Mouse (Mus musculus): ENCODE results near the gene Nrarp.

Nrarp gene

GRCm38 (mm10) chr2:25197946-25198345, 17.4 kb downstream of the Nrarp start:
- DNase-seq, result no peak

DNA sequence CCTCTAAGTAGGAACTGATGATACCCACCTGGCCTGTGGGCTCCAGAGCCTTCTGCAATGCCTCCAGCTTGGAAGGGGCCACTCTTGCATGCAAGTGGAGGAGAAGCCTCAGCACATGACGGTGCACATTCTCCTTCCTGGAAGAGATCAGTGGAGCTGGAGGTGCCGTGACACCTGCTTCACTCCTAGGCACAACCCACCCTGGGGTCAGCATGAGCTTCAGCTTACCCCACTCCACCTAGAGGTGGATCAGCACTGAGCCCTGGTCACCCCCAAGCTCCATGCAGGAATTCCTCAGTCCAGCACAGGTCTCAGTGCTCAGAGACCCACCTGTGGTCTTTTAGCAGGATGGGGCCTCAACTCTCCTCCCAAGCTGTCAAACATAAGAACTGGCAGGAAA, 20.1 kb downstream of the Nrarp start:
- DNase-seq, result no peak

- peak; percentile 46 for DNase-seq
These were observed 23.2 kb downstream of the Nrarp start for GRCm38 (mm10) chr2:25203631-25204214.

DNA sequence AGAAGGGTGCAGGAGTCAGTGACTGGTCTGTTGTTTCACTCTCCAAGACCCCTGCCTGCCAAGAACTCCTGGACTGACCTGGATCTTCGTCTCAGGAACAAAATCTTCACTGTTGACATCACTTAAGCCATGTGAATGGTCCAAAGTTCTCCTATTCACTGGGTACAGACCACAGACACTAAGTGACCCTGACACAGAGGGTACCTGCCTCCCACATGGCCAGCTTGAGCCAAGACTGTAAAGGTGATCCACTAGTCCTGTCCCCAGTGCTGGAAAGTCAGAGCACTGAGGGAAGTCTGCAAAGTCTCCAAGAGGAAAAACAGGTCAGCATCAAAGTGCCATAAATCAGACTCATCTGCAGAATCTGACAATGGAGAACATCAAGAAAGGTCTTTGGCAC, 27.0 kb downstream of the Nrarp start:
- DNase-seq, result no peak

DNA sequence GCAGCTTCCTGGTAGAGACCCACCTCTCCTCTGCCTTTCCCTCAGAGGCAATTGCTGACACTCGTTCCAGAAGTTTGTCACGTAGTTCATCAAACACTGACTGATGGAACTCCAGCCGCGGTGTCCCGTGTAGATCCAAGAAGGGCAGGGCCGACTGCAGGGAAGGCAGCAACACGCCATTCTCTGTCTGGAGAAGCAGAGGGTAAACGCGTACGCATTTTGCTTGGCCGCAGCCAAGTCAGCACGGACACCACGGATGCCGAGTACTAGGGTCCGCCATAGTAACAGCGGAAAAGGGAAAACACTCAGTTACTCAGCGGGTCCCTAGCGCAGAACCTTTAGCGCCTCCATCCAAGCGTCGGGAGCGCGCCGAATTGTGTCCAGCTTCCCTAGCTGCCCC, 30.1 kb downstream of the Nrarp start:
- no peak for DNase-seq

DNA sequence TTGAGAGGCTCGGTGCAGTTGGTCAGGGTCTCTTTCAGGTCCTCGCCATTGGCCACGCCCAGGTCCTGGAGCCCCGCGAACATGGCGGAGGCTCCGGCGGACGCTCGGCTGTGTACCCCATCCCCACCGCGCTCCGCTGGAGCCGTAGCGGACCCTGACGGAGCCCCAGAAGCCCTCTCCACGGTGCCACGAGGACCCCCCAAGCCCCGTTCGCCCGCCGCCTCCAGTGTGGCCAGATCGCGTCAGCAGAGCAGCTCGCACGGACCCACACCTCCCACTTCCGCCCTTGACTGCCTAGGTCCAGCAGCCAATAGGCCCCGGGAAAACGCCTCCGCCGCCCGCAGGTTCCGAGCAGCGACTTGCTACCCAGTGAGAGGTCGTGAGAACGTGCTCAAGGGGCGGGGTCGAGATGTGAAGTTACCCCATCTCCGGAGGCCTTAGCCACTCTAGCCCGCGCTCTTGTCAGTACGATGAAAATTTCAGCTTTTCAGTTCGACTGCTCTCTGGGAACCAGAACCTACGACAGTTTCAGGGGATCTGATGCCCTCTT, 30.6 kb downstream of the Nrarp start, which contains the start of gene Nelfb:
Nelfb (minus strand) TSS at position 369 of the 550 bp plus-strand sequence.
- DNase-seq, result peak; percentile 94

GRCm38 (mm10) chr2:25213266-25213865, 32.8 kb downstream of the Nrarp start:
- DNase-seq, result no peak

GRCm38 (mm10) chr2:25214444-25214843, 33.9 kb downstream of the Nrarp start, which contains the start of gene Stpg3:
Gene Stpg3, minus strand, starts transcription at chr2:25214637.
- DNase-seq, result peak; percentile 69

DNA sequence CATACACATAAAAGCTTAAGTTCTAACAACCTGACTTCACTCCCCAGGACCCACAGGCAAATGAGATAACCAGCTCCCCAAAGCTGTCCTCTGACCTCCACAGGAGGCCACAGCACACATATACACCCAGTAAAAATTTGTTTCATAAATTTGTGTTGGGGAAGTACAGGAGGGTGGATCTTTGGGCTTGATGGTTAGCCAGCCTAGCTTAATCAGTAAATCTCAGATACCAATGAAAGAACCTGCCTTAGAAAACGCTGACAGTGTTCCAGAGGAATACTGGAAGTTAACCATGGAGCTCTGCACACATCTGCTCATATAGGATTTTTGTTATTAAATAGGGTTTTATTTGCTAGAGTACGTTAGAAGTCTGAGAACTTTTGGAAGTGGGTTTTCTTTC, 37.1 kb downstream of the Nrarp start:
- no peak for DNase-seq

DNA sequence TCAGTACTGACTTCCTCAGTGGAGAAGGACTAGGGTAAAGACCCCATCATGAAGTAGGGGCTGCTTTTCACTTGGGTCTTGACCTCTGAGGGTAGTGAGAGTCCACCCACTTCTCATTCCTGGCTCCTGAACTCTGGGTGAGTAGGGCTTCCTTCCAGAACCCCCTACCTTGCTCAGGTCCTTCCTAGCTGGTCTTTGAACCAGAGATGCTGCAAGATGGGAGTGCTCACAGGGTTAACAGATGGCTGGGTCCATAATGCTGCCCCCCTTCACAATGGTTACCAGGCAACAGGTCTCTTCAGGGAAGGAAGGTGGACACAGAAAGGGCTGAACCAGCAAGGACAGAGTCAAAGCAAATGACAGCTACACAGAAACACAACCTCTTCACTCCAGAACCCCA, 37.9 kb downstream of the Nrarp start, which contains the start of gene Fam166a:
Fam166a (plus strand) TSS at position 301 of the 400 bp plus-strand sequence.
- DNase-seq, result no peak

DNA sequence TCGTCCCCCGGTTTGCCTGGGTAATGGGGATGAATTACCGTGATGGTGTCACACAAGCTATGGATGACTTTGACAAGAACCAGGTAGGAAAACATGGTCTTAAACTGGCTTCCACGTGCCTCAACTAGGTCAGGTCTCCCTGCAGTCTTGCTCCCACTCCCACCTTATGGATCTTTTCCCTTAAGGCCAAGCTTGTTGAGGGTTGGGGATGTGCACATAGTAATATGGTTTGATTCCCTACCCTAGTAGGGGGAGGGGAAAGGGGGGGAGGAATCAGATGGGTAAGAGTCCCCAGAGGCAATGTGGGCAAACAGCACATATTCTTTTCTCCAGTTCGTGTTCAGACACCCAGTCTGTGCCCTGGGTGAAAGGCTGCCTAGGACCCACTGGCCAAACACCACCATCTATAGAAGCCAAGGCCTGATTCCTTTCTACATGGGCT, 40.8 kb downstream of the Nrarp start:
- DNase-seq, result no peak

- peak; percentile 86 for DNase-seq
These were observed 43.3 kb downstream of the Nrarp start for GRCm38 (mm10) chr2:25223681-25224491.

- no peak for DNase-seq
These were observed 43.9 kb downstream of the Nrarp start, which contains the start of gene Tubb4b for GRCm38 (mm10) chr2:25224492-25224765. Gene Tubb4b, minus strand, starts transcription at chr2:25224702.

DNA sequence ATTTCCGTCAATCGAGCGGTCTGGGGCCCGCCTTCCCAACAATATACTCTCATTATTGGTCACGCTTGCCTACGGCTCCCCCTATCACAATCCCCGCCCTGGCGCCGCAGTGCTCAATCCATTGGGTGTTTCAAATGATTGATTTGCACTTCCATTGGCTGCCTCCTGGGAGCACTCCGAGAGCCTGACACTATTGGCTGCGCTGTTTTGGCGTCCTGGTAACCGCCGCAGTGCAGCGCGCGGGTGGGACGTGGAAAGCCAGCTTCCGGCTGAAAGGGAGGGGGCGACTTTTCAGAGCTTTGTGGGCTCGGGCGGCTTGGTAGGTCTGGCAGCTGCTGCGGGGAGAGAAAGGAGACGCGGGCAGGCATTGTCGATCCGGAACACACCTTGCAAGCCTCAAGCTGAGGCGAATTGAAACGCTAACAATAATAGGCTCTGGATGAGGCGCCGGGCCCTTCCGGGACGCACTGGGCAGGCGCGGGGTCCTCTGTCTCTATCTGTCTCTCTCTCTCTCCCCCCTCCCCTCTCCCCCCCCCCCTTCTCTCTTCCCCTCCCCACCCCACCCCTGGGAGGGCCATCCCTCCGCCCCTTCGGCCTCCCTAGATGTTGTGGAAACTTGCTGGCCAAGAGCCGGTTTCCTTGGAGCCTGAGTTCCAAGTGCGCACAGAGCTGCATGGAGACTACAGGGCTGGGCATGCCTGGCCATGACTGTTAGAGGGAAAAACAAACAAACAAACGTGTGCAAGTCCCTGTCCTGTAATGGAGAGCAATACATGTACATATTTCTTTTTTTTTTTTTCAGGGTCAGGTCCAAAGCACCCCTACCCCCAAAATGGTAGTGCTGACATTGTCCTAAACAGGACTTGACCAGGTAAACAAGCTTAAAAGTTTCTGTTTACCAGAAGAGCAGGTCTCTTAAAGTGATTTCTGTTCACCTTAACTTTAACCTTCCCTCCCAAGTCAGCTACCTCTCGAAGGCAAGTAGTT, 44.5 kb downstream of the Nrarp start:
- DNase-seq, result peak; percentile 99

DNA sequence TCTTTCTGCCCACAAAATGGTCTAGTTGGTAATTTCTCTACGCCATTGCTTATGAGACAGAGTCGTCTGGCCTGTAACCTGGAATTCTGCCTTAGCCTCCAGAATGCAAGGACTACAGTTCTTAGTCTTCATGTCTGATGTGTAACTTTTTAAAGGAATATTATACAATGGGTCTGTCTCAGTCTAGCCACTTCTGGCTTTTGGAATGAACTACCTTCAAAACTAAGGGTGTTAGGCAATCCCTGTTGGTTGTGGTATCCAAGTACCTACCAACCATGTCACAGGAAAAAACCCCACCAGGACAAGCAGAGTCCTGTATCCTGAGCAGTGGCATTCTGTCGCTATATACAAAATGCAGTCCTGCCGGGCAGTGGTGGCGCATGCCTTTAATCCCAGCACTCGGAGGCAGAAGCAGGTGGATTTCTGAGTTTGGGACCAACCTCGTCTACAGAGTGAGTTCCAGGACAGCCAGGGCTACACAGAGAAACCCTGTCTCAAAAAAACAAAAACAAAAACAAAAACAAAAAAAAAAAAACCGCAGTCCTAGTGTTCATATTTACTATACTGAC, 45.3 kb downstream of the Nrarp start:
- no peak for DNase-seq

GRCm38 (mm10) chr2:25226864-25227263, 46.3 kb downstream of the Nrarp start:
- DNase-seq, result no peak

GRCm38 (mm10) chr2:25227406-25227805, 46.8 kb downstream of the Nrarp start:
- DNase-seq, result no peak

DNA sequence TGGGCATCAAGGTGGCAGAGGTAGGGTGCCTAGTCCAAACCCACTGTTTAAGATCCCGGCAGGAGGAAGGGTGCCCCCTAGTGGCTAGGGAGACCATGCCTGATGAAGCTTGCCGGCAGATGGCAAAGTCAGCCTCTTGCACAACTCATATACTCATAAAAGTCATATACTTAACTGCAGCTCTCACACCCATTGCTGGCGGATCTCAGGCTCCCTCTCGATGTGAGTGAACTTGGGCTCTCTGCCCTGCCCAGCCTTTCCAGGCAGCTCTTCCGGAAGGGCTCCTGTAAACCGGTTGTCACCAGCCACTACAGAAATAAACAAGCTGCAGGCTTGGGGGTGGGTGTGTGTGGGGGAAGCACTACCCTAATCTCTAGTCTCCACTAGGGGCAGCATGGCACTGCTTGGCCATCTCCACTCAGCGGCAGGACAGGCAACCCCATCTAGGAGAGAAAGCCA, 47.9 kb downstream of the Nrarp start:
- peak; percentile 94 for DNase-seq

DNA sequence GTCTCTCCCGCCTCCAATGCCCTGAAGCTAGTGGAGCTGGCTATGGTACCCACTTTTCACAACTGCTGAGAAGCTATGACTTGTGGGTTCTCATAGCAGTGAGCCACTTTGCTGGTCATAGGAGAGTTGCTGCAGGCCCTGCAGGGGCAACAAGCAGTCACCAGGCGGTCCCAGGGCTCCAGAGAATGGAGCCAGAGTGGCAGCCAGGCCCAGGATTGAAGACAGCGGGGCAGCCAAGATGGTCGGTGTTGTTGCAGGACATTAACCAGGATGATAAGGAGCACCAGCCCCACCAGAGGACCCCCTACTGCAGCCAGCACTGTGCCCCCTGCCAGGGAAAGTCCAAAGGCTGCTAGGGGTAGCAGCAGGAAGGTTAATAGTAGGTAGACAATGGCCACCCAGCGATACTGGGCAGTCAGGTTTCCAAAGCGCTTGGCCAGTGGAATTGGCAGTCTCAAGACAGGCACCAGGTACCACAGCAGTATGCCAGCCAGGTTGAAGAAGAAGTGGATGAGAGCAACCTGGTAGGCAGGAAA, 48.5 kb downstream of the Nrarp start:
- no peak for DNase-seq

- no peak for DNase-seq
These were observed 49.0 kb downstream of the Nrarp start for GRCm38 (mm10) chr2:25229582-25229981.

DNA sequence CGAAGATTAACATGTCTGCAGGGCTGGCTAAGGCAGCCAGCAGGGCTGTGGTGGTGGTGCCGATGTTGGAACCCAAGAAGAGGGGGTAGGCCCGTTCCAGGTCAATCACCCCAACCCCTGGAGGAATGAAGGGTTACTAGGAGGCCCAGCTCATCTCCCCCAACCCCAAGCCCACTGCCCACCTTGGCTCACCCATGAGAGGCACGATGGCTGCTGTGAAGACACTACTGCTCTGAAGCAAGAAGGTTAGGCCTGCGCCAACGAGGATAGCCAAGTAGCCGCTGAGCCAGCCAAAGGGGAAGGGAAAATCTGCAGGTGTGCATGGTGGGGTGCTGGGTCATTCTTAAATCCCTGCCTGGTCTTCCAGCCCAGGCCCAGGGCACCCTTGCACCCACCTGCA, 50.0 kb downstream of the Nrarp start:
- DNase-seq, result no peak

- DNase-seq, result no peak
These were observed 50.5 kb downstream of the Nrarp start for GRCm38 (mm10) chr2:25231038-25231437.
